Mouse (Mus musculus) forebrain, embryonic 11.5 days (tissue): ENCODE results near the gene Zfp385b. TPM values are rescaled to one million over a fixed set of nuclear protein-coding genes. Genes with fewer than 3 reads are reported as not detected.

Experiments
- ATAC-seq: fragments of 200-750 bp; cut with Nextera tagmentation; replicated peaks from 2 replicates; pipeline ENCODE4 v1.8.0; 2017; ENCODE audit warnings: moderate TSS enrichment; ENCODE audit not compliant: low FRiP score
- DNase-seq: peaks from one replicate; pipeline ENCODE4 v3.0.0-alpha.2; 2017; ENCODE audit warnings: low spot score
- H3K27ac ChIP-seq: fragments of 300-500 bp; sonication (generic); 2 replicates; pipeline ENCODE4 v1.5.1; 2014; ENCODE audit warnings: low read depth, low read length
- H3K27me3 ChIP-seq: fragments of 300-500 bp; sonication (generic); 2 replicates; pipeline ENCODE4 v1.6.1; 2014; ENCODE audit warnings: mild to moderate bottlenecking, low read length, mixed read lengths; ENCODE audit not compliant: control insufficient read depth, insufficient read depth
- H3K36me3 ChIP-seq: fragments of 300-500 bp; sonication (generic); 2 replicates; pipeline ENCODE4 v1.6.1; 2014; ENCODE audit warnings: mild to moderate bottlenecking, low read length, moderate library complexity, mixed read lengths; ENCODE audit not compliant: control insufficient read depth, insufficient read depth
- H3K4me1 ChIP-seq: fragments of 300-500 bp; sonication (generic); replicated peaks from 2 replicates; pipeline ENCODE4 v1.6.1; 2014; ENCODE audit warnings: low read length, mixed read lengths; ENCODE audit not compliant: control insufficient read depth, insufficient read depth
- H3K4me2 ChIP-seq: fragments of 300-500 bp; sonication (generic); 2 replicates; pipeline ENCODE4 v1.6.1; 2014; ENCODE audit warnings: low read depth, mild to moderate bottlenecking, low read length, moderate library complexity, mixed read lengths; ENCODE audit not compliant: severe bottlenecking
- H3K4me3 ChIP-seq: fragments of 300-500 bp; sonication (generic); 2 replicates; pipeline ENCODE4 v1.5.1; 2014; ENCODE audit warnings: low read depth, low read length
- H3K9ac ChIP-seq: fragments of 300-500 bp; sonication (generic); 2 replicates; pipeline ENCODE4 v1.6.1; 2014; ENCODE audit warnings: low read length
- H3K9me3 ChIP-seq: fragments of 300-500 bp; sonication (generic); 2 replicates; pipeline ENCODE4 v1.6.1; 2016; ENCODE audit warnings: low read length, mixed read lengths; ENCODE audit not compliant: control insufficient read depth
- WGBS: fragments of 180-500 bp; shearing (Covaris S2); extraction: QIAGEN DNeasy Blood & Tissue Kit; methylation state at CpG from one replicate; pipeline ENCODE4 v1.1.7; 2014; 5-methylcytosine and 5-hydroxymethylcytosine counted together
- polyA plus RNA-seq: library from polyadenylated mRNA; unstranded; fragments of >200 nt; fragmentation: Nextera tagmentation; extraction: Ambion mirVana; gene quantifications from 2 replicates; pipeline ENCODE4 v1.2.1, GENCODE M21; 2014

The Zfp385b gene
- polyA plus RNA-seq, 1 experiment from 2014 or later, result 1.0 TPM

DNA sequence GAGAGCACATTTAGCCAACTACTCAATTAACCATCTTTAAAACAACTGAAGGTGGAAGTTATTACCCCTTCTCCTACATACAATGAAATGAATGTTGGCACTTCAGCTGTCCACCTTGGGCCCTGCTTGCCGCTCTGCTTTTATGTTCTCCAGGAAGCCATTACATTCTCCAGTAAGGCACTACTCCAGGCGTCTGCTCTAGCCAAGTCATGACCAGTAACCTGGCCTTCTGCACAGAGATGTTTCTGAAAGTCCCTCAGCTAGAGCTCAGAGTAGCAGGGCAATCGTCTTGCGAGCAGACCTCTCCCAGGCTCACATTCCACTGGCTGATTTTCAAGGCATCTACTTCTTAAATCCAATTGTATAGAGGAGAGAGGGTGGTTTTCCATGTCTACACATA, 18.0 kb downstream of the Zfp385b start:
- H3K4me2 ChIP-seq, result no peak overlapping the region
- no peak overlapping the region for H3K9ac ChIP-seq
- 89% methylated on average over 4 of the region's 4 CpGs for WGBS
- no peaks in the 10 kb centered on the region for H3K9me3 ChIP-seq
- ATAC-seq, result no peak
- no peak overlapping the region for H3K27ac ChIP-seq
- no peak for DNase-seq
- no peaks in the 10 kb centered on the region for H3K4me1 ChIP-seq
- no peaks in the 10 kb centered on the region for H3K36me3 ChIP-seq
- H3K4me3 ChIP-seq, result no peak overlapping the region
- no peaks in the 10 kb centered on the region for H3K27me3 ChIP-seq

DNA sequence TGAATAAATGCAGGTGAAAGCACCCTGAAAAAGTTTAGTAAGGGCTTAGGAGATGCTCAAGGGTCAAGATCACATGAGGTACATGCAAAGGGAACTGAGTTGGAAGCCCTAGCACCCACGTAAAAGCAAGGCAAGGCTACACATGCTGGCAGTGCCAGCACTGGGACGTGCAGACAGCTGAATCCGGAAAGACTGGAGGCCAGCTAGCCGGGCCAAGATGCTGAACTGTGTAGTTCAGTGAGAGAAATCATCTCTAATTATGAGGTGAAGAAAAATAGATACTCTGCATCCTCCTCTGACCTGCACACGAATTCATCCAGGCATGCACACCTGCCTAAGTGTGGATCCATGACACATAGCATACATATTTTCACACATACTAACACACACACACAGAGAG, 18.4 kb downstream of the Zfp385b start:
- H3K4me1 ChIP-seq, result no peaks in the 10 kb centered on the region
- 89% methylated on average over 5 of the region's 5 CpGs for WGBS
- no peaks in the 10 kb centered on the region for H3K36me3 ChIP-seq
- no peaks in the 10 kb centered on the region for H3K9me3 ChIP-seq
- no peak overlapping the region for H3K9ac ChIP-seq
- ATAC-seq (no peak), DNase-seq (no peak)
- no peak overlapping the region for H3K27ac ChIP-seq
- no peak overlapping the region for H3K4me2 ChIP-seq
- H3K4me3 ChIP-seq, result no peak overlapping the region
- no peaks in the 10 kb centered on the region for H3K27me3 ChIP-seq

DNA sequence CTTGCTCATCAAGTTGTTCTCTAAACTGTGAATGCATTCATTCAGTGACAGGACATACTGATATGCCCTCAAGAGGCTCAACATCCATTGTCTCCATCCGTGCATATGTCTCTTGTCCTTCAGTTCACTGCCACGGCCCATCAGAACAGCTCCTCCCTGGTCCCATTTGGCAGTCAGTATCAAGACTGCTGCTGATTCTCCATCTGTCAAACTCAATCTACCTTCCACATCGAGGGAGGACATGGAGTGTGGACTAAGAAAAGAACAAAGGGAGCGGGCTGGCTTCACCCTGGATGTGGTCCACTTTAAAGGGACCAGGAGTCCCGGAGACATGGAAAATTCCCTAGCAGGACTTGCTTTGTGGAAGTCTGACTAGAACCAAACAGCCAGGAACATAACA, 22.2 kb downstream of the Zfp385b start:
- no peak for ATAC-seq
- Histone ChIP-seq H3K9ac (no peak overlapping the region), H3K4me3 (no peak overlapping the region), H3K27ac (no peak overlapping the region), H3K4me2 (no peak overlapping the region), H3K9me3 (no peaks in the 10 kb centered on the region), H3K27me3 (no peaks in the 10 kb centered on the region), H3K4me1 (no peaks in the 10 kb centered on the region), H3K36me3 (no peaks in the 10 kb centered on the region)
- WGBS, result 85% methylated on average over 5 of the region's 5 CpGs
- no peak for DNase-seq

DNA sequence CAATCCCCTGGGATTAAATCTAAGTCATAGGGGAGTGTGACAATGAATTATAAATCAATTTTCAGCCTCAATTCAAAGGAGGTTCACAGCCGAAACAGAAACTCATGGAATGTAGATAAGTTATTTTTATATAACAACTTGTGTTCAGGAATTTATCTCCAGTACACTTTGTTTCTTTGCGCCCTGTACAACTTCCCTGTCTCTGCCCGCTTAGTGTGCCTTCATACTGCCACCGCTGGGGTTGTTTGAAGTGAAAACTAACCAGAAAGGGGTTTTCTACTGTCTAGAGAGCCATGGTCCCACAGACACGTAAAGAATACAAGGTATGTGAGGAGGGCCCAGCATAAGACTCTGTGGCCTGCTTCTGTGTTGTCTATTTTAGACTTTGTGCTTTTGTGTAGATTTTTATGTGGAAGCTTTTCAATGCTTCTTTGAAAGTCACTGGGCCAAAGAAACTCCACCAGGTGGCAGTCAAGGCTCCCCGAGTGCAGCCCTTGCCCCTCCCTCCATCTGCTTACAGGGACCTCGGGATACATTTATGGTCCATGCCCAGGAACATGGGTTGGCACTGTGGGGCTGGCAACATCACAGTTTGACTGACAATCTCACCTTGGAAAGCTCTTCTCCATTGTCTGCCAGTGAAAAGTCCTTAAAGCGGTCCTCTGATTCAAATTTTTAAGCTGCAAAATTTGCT, 23.4 kb downstream of the Zfp385b start:
- Histone ChIP-seq H3K9me3 (no peaks in the 10 kb centered on the region), H3K4me2 (no peak overlapping the region), H3K36me3 (no peaks in the 10 kb centered on the region), H3K4me3 (no peak overlapping the region), H3K27ac (no peak overlapping the region), H3K4me1 (no peaks in the 10 kb centered on the region), H3K9ac (no peak overlapping the region), H3K27me3 (no peaks in the 10 kb centered on the region)
- DNase-seq (peak; percentile 54), ATAC-seq (no peak)
- 72% methylated on average over 8 of the region's 8 CpGs for WGBS

DNA sequence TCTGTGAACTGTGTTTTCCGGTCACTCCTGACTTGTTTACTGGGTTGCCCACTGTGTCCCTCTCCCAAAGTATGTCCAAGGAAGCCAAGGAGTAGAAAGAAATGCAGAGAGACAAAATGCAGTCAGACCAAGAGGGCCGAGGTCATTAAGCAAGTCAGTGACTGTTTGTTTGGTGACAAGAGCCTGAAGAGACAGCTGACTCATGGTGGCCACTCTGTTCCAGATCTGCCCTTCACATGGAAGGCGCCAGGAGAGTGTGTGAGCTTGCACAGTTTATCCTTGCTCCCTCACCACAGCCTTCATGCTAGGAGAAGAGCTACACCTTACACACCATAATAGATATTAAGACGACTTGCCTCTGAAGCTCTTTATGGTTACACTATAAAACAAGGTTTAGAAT, 28.6 kb downstream of the Zfp385b start:
- no peaks in the 10 kb centered on the region for H3K27me3 ChIP-seq
- H3K9ac ChIP-seq, result no peak overlapping the region
- H3K4me3 ChIP-seq, result no peak overlapping the region
- H3K27ac ChIP-seq, result no peak overlapping the region
- no peaks in the 10 kb centered on the region for H3K9me3 ChIP-seq
- 92% methylated on average over 4 of the region's 4 CpGs for WGBS
- no peaks in the 10 kb centered on the region for H3K36me3 ChIP-seq
- no peaks in the 10 kb centered on the region for H3K4me1 ChIP-seq
- ATAC-seq, result no peak
- H3K4me2 ChIP-seq, result no peak overlapping the region
- DNase-seq, result no peak

DNA sequence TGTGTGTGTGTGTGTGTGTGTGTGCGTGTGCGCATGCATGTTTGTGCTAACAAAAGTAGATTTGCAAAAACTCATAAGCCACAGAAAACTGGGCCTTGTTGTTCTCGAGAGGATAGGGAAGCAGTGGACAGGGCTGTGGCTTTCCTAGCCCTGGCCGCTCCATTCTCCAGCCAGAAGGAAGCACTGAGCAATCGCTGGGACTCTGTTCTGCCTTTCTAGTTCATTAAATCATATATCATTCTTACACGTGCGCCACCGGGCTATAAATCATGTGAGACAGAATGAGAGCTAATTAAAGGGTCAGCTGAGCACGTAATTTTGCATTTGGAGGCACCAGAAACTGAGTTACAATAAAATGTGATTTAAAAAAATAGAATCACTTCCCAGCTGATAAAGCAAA, 29.1 kb downstream of the Zfp385b start:
- ATAC-seq (no peak), DNase-seq (no peak)
- Histone ChIP-seq H3K27me3 (no peaks in the 10 kb centered on the region), H3K9me3 (no peaks in the 10 kb centered on the region), H3K4me3 (no peak overlapping the region), H3K4me1 (no peaks in the 10 kb centered on the region), H3K27ac (no peak overlapping the region), H3K9ac (no peak overlapping the region), H3K36me3 (no peaks in the 10 kb centered on the region), H3K4me2 (no peak overlapping the region)
- 84% methylated on average over 9 of the region's 9 CpGs for WGBS

DNA sequence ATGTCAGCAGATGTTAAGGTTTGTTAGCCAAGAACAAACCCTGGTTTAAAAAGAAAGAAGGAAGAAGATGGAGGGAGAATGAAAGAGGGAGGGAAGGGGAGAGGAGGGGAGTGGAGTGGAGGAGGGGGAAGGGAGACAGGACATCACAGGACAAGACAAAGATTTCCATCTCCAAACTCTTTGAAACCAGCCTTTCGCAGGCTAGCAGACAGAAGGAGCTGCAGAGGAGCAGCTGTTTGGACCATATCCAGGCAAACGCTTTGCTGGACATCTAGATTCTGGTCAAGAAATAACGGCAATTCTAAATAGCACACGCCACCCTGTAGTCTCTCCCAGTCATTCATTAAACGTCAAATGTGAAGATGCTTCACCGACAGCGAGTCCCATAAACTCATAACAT, 38.0 kb downstream of the Zfp385b start:
- no peak overlapping the region for H3K4me3 ChIP-seq
- H3K27me3 ChIP-seq, result no peaks in the 10 kb centered on the region
- peaks cover 8% of the 10 kb centered on the region; the same call in 1 of the 2 replicates for H3K4me1 ChIP-seq
- ATAC-seq (no peak), DNase-seq (no peak)
- H3K36me3 ChIP-seq, result no peaks in the 10 kb centered on the region
- 88% methylated on average over 7 of the region's 7 CpGs for WGBS
- H3K9ac ChIP-seq, result no peak overlapping the region
- no peaks in the 10 kb centered on the region for H3K9me3 ChIP-seq
- H3K27ac ChIP-seq, result no peak overlapping the region
- no peak overlapping the region for H3K4me2 ChIP-seq

DNA sequence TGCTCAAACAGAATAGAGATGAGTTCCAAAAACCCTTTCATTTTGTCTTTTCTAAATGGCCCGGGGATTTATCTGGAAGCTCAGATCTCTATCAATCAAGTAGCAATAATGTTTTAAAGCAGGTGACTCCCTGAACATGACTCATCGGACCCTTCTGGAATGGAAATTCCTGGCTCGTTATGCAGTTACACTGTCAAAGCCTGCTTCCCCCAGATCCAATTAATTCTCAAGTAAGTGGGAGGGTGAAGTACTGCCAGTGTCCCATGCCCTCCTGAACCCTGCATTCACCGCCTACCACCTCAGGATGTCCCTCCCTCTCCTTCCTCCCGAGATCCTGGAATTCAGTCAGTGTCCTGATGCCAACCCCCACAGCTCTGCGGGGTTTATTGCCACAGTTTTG, 41.7 kb downstream of the Zfp385b start:
- no peak for DNase-seq
- H3K27ac ChIP-seq, result no peak overlapping the region
- peak; percentile 62 for ATAC-seq

DNA sequence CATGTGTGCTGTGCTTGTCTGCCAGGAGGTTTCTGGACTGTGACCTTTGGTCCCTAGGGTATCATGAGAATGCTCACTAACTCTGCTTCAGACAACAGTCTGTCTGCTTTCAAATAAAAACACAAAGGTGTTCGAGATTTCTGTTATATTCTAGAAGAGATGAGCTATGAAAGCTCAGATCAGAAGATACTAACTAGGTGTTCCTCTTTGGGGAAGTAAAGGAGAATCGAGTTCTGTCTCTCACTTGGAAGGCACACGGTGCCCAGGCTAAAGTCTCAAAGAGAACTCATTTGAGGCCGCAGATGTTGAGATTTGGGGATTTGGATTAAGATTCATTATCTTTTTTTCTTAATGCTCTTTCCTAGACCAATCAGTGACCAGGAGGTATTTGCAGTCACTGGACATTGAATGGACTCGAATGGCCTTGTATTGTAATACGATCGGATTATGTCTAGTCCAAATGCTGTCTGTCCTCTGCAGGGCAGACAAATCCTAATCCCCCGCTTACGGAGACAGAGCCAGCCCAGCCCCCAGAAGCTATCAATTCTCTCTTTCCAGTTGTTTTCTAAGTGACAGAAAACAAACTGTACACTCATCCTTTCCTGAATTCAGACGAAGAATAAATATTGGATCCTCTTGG, 42.3 kb downstream of the Zfp385b start:
- Histone ChIP-seq H3K4me2 (no peak overlapping the region), H3K27me3 (no peaks in the 10 kb centered on the region), H3K27ac (no peak overlapping the region), H3K4me1 (peaks cover 8% of the 10 kb centered on the region; the same call in 1 of the 2 replicates), H3K36me3 (no peaks in the 10 kb centered on the region), H3K9ac (no peak overlapping the region), H3K4me3 (no peak overlapping the region), H3K9me3 (no peaks in the 10 kb centered on the region)
- 21% methylated on average over 10 of the region's 10 CpGs for WGBS
- ATAC-seq (peak; percentile 77), DNase-seq (no peak)

More for the DNA sequence above, 41.7 kb downstream of the Zfp385b start:
- Histone ChIP-seq H3K9ac (no peak overlapping the region), H3K27me3 (no peaks in the 10 kb centered on the region), H3K4me1 (peaks cover 8% of the 10 kb centered on the region; the same call in 1 of the 2 replicates), H3K36me3 (no peaks in the 10 kb centered on the region), H3K4me2 (no peak overlapping the region), H3K9me3 (no peaks in the 10 kb centered on the region), H3K4me3 (no peak overlapping the region)
- WGBS, result 18% methylated on average over 6 of the region's 6 CpGs
